Mouse (Mus musculus) heart, postnatal 25 days (tissue): ENCODE data around the gene Gm11172. TPM values are rescaled to one million over a fixed set of nuclear protein-coding genes. Genes with fewer than 3 reads are reported as not detected.

Experiments used
- DNase-seq: peaks from one replicate; pipeline ENCODE4 v3.0.0; 2022; ENCODE audit warnings: low spot score
- intact Hi-C: fragments of 180-260 bp; cut with DNase I; formaldehyde crosslinking; loops from one replicate; pipeline ENCODE4 v1.15.1; 2025
- total RNA-seq, 2 experiments: library from RNA; stranded (reverse); gene quantifications; 2 replicates each; pipeline ENCODE4 v1.2.3; 2021

The Gm11172 gene
- total RNA-seq, result not detected

DNA sequence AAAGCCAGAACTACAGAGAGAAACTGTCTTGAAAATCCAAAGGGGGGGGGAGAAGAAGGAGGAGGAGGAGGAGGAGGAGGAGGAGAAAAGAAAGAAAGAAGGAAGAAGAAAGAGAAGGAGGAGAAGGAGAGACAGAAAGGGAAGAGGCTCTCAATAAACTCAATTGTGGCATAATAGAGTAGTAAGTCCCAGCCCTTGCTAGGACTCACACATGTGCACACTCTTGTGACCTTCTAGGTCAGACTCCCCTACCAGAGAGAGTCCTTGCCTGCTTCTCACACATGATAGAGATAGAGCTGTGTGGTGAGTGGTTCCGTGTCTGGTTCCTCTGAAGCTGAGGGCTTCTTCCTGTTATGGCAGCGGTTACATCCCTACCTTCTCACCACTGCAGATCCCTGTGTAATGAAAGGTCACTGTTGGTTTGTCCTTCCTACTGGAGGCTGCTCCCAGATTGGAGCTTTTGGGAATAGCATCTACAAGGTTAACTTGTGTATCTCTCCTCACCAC is at the start of gene Gm11172:
Gm11172 (plus strand) TSS at position 51 of the 507 bp plus-strand sequence.
- DNase-seq, result no peak
- intact Hi-C loops, result no loop called here

GRCm38 (mm10) chr16:10763540-10764264 is 49.0 kb upstream of the Gm11172 start:
- intact Hi-C loops, result no loop called here
- DNase-seq, result no peak

DNA sequence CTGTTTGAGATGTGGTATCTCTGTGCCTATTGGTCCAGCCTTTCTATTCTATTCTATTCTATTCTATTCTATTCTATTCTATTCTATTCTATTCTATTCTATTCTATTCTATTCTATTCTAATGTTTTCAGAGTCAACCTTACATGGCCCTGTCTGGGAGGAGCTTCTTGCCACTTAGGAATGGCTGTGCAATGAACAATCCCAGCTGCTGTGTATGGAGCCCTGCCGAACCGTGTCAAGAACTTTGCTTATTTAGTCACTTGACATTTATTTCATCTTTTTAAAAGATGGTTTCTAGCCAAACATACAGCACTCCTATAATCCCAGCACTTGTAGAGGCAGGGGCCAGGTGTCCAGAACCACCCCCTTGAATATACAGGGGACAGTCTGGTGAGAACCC is 48.4 kb upstream of the Gm11172 start:
- DNase-seq, result no peak
- intact Hi-C loops, result no loop called here

DNA sequence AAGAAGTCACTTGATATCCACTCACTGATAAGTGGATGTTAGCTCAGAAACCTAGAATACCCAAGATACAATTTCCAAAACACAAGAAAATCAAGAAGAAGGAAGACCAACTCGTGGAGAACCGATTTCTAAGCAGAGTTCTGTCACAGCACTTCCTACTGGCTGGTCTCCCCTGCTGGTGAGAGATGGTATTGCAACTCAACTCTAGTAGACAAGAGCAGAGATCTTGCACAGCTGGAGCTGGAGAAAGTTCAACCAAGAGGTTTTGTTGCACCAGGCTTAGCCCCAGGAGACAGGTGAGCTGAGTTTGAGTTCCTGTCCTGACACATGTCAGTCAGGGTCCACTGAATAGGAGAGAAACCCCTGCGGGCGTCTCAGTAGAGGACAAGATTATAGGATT is 45.6 kb upstream of the Gm11172 start:
- intact Hi-C loops, result loop anchor here (5.0 kb wide), 3 partner anchors 80 to 125 kb away; no protein-coding TSS in a partner anchor

GRCm38 (mm10) chr16:10768821-10769220 is 43.9 kb upstream of the Gm11172 start:
- no peak for DNase-seq
- intact Hi-C loops, result loop anchor here (5.0 kb wide), 3 partner anchors 82 to 127 kb away; no protein-coding TSS in a partner anchor

More for the DNA sequence above, 45.6 kb upstream of the Gm11172 start:
- DNase-seq, result no peak

GRCm38 (mm10) chr16:10769661-10770060 is 43.1 kb upstream of the Gm11172 start:
- no peak for DNase-seq
- intact Hi-C loops, result loop anchor here (5.0 kb wide), 3 partner anchors 82 to 127 kb away; no protein-coding TSS in a partner anchor

DNA sequence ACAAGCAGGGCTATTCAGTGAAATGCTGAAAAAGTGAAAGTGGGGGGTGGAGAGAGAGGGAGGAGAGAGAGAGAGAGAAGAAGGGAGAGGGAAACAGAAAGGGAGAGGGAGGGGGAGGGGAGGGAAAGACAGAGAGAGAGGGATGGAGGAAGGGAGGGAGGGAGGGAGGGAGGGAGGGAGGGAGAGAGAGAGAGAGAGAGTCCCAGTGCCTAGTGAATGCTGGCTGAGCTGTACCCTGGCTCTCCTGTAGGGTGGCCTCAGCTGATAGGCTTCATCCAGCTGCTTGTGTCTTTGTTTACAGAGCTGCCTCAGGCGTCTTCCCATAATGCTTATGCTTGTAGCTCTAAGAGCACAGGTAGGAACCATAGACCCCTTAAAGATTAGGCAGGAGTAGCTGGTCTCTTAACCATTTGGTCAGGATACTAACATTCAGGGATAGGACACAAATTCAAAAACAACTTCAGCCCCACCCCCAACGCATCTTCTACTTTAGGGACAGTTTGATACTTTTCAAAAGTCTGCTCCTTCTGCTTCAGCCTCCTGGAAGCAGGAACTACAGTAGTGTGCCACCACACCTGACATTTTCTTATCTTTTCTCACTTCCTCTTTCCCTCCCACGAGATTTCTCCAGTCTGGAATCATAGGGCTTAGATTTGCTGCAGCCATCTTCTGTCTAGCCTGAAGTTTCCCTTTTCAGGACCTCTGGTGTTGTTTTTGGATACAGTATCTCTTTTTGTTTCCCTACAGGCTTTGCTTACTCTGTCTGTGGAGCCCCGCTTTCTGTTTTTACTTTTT is 42.0 kb upstream of the Gm11172 start:
- DNase-seq, result no peak
- intact Hi-C loops, result no loop called here

DNA sequence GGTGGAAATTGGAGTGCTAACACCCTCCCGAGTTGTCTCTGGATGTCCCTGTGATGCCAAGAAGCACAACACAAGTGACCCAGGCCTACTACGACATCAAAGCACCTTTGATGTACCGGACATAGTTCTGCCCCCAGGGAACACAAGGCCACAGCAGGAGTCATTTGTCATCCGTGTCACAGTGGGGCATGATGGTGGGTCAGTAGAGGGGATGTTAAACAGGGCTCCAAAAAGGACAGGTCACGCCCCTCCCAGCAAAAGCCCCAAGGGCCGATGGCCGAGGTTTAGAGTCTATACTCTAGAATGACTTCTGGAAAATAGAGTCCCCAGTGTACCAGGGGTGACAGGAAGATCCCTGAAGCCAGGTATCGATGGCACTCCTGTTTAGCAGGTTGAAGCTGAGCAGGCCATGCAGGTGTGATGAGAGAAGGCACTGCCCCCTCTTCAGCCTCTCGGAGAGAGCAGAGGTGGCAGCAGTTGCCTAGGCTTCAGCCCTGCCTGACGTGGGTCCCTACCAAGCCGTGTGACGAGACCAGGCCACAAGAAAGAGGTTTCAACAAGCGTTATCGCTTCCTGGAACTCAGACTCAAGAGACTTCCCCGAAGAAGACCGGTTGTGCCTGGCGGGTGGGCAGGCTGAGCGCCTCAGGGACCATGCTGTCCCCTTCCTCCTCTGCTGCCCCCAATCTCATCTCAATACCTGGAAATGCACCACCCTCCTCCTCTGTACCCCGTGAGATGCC is 40.8 kb upstream of the Gm11172 start:
- intact Hi-C loops, result no loop called here
- no peak for DNase-seq

DNA sequence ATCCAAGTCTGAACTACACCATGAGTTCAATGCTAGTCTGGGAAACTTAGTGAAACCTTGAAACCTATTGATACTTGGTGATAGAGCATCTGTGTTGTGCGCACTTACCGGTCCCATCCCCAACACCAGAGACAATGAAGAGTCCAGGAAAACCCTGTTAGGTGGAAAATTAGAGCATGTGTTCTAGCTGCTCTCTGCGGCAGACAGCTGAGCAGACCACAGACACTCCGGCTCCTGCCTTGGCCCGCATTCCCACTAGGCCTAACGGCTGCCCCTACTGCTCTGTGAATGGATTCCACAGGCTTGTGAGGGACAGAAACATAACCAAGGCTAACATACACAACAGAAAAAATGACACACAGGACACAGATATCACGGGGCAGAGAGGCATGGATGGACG is 39.2 kb upstream of the Gm11172 start:
- intact Hi-C loops, result no loop called here
- DNase-seq, result no peak

GRCm38 (mm10) chr16:10774726-10775125 is 38.0 kb upstream of the Gm11172 start:
- no peak for DNase-seq
- intact Hi-C loops, result no loop called here

DNA sequence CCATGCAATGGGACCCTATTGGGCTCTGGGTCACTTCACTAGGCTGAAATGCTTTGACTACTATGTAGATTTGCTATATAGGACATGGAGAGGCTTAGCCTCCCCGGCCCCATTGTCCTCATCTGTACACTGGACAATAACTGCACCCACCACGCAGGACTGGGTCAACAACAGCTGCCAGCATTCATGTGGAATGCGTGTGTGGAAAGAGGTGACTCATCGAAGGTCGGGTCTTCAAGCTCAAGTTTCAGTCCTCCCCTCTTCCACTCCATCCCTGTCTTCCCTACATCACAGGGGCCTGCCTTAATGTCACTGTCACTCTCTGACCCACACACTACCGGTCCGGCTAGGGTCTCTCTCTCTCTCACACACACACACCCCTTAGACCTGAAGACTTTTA is 36.4 kb upstream of the Gm11172 start:
- intact Hi-C loops, result no loop called here
- DNase-seq, result no peak

DNA sequence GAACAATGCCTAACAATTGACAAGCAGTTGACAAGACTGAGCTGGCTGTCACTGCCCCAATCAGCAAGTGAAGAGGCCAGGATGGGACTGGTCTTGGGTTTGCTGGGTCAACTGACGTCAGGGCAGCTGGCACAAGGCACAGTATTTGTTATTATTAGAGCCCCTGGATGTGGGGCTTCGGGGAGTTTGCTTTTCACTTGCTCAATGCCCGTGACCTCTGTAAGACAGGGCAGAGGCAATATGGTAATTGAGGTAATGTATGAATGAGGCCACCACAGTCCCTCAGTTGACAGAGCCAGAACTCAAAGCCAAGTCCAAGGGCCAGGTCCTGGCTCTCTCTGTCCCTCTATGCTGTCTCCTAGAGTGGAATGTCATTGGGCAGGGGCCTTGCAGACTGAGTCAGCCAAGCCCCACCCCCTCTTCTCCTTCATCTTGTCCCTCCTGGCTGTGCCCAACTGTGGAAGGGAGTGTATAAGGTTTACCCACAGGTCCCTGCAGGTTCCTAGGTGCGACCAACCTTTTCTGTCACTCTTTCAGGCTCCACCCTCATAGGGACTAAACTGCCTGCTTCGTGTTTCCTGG is 35.0 kb upstream of the Gm11172 start:
- no peak for DNase-seq
- intact Hi-C loops, result no loop called here

- intact Hi-C loops, result loop anchor here (5.0 kb wide), 2 partner anchors 38 to 113 kb away; no protein-coding TSS in a partner anchor
- no peak for DNase-seq
These were observed 32.0 kb upstream of the Gm11172 start for GRCm38 (mm10) chr16:10780631-10781120.

DNA sequence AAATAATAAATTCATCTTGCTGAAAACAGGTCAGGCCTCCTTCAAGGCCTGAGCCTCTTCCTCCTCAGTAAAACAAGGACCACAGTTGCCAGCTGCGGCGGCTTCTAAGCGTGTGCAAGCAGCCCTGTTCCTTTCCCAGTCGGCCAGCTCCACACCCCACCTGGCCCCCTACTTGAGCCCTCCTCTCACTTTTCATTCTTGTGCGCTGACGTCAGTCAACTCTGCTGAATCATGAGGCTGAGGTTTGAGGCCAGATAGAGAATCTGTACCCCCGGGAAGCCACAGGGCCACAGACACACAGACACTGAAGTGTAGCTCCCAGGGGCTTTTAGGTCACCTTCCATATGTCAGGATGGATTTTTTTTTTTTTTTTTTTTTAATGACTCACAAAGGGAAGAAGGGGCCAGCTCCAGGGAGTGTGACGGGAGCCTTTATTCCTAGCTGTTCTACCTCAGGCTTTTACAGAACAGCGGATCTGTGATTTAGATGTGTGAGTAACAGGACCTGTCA is 30.8 kb upstream of the Gm11172 start:
- intact Hi-C loops, result loop anchor here (5.0 kb wide), 2 partner anchors 40 to 115 kb away; no protein-coding TSS in a partner anchor

DNA sequence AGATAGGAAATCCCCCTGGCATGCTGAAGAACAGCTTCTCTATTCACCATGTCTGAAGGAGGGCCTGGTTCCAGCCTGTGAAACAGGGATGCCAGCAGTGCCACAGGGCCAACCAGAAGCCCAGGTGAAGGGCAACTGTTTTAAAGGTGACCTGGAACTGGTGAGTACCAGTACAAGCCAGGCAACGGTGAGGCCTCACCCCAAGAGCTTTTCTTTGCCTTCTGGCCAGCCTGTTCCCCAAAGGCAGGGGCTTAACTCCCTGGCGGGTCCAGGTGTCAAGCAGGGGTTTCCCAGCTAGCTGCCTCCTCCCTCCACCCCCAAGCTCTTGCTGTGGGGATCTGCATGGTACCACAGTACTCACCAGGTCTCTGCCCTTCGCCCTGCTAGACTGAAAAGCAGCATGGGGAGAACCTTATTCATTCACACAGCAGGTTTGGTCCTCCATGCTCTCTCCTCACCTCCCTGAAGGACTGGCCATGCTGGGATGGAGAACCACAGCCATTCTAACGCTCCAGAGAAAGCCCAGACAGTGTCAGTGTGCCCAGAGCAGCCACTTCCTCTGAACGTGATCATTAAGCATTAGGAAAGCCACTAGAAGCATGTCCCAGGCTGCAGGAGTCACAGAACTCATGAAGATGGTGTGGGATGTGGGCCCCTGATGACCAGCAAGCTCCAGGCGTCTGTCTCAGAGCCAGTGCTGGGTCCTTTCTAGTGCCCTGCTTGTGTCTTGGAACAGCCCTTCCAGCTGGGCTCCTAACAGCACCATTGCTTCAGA is 30.2 kb upstream of the Gm11172 start:
- DNase-seq, result no peak
- intact Hi-C loops, result loop anchor here (5.0 kb wide), 2 partner anchors 40 to 115 kb away; no protein-coding TSS in a partner anchor

More for the DNA sequence above, 30.8 kb upstream of the Gm11172 start:
- DNase-seq, result no peak

DNA sequence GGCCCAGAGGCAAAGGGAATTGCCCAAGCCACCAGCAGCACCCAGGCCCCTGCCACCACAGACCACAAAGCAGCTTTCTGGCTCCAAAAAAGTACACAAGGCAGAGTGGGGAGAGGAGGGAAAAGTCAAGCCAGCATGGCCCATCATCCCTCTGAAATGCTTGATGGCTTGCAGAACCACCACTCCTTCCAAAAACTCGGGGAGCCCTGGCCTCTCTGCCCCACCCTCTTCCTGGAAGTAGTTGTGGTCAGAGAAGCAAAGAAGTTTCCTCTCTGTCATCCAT is 29.6 kb upstream of the Gm11172 start:
- DNase-seq, result no peak
- intact Hi-C loops, result loop anchor here (5.0 kb wide), 2 partner anchors 41 to 116 kb away; no protein-coding TSS in a partner anchor

DNA sequence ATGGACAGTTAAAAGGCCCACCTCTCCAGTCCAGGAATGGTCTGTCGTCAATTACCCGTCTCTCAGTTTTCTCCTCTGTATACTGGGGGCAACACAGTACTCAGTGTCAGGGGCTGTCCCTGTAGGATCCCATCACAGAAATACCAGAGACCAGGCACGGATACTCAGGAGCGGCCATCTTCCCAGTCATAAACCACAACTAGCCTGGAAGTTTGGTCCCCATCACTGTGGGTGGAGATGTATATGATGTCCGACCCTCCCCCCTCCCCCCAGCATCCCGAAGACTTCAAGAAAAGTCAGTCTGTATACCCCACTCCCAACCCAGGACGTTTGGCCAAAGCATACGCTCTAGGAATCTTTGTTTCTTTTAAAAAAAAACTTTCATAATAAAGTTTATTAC is 29.3 kb upstream of the Gm11172 start:
- no peak for DNase-seq
- intact Hi-C loops, result loop anchor here (5.0 kb wide), 2 partner anchors 41 to 116 kb away; no protein-coding TSS in a partner anchor
